Mouse (Mus musculus): ENCODE data around the gene Ghrh. TPM values are rescaled to one million over a fixed set of nuclear protein-coding genes. Genes with fewer than 3 reads are reported as not detected.
A peak's percentile ranks its signal among the peaks of the same experiment; 100 is the strongest.

Gene Ghrh
- polyA plus RNA-seq, 1 experiment = not detected

DNA sequence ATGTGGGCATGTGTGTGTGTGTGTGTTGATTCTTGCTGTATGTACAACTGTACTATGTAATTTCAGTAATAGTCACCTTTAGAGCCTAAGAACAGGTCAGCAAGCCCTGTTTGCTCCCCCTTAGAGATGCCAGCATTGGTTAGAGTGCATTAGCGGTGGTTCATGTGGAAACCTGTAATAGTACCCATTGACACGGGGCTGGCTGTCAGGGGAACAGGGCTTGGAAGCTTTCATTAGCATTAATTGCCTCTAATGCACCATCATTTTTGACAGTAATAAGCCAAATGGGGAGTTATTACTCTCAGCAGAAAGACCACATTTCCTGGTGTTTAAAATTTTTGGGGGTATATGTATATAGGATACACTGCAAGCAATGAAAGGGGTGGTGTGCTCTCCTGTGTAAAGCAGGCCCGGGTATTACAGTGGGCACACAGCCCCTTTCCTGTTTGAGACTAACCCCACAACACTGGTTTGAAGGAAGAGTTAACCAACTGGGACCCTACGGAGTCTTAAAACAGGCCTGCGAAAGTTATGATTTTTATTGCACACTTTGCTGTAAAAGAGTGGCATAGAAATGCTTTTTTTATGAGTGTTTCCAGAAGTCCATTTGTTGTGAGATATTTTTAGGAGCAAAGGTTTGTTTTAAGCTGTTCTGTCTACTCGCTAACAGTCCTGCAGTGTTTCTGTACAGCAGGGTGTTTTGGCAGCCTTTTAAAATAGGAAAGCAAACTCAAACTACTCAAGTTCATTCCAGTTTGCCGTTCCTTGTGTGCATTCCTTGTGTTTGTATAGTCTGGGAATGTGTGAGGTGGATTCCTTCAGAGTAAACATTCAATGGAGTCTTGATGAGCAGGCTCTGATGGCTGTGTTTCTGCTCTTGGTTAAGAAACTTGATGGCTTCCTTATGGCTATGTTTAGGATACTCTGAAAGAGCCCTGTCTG is 40.9 kb downstream of the Ghrh start:
- Histone ChIP-seq H3K27ac (ENCODE audit: insufficient read depth, low read depth, low read length) (no peak overlapping the region), H3K4me1 (ENCODE audit: control insufficient read depth, insufficient read depth, low read length) (peaks cover 3% of the 10 kb centered on the region; the same call in 1 of the 2 replicates), H3K4me3 (ENCODE audit: insufficient read depth, low read depth, low read length) (no peak overlapping the region)
- TF ChIP-seq CTCF (IDR thresholded peaks at IDR 0.05; ENCODE audit: insufficient read depth, low read depth, low read length) = no peak
- TF ChIP-seq POLR2A (IDR thresholded peaks at IDR 0.05; ENCODE audit: insufficient read depth, low read depth, low read length) = no peak
- WGBS = 48% methylated on average over 7 of the region's 7 CpGs

GRCm38 (mm10) chr2:157303096-157303495 is 44.2 kb downstream of the Ghrh start:
- H3K4me3 ChIP-seq (ENCODE audit: insufficient read depth, low read depth, low read length) = no peak overlapping the region
- WGBS = 45% methylated on average over 9 of the region's 9 CpGs
- peaks cover 3% of the 10 kb centered on the region; the same call in 1 of the 2 replicates for H3K4me1 ChIP-seq (ENCODE audit: control insufficient read depth, insufficient read depth, low read length)
- H3K27ac ChIP-seq (ENCODE audit: insufficient read depth, low read depth, low read length) = no peak overlapping the region
- TF ChIP-seq CTCF (IDR thresholded peaks at IDR 0.05; ENCODE audit: insufficient read depth, low read depth, low read length) (no peak), POLR2A (IDR thresholded peaks at IDR 0.05; ENCODE audit: insufficient read depth, low read depth, low read length) (no peak)

DNA sequence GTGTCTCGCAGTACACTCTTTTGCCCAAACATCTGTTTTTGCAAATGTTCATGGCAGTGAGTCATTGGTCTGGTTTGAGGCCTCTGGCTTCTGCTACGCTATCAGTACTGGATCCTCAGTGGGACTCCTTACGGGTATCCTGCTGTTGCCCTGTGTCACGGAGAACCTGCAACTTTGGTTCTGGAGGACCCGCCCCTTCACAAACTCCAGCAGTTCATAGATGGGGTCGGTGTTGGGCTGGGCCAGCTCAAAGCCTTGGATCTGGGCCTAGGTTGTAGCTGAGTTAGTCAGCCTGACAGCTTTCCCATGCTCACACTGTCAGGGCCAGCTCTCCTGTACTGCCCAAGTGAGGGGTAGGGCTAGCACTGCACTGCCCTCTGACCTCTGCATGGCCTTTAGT is 47.3 kb downstream of the Ghrh start:
- Histone ChIP-seq H3K4me1 (ENCODE audit: control insufficient read depth, insufficient read depth, low read length) (peaks cover 3% of the 10 kb centered on the region; the same call in 1 of the 2 replicates), H3K4me3 (ENCODE audit: insufficient read depth, low read depth, low read length) (no peak overlapping the region), H3K27ac (ENCODE audit: insufficient read depth, low read depth, low read length) (no peak overlapping the region)
- TF ChIP-seq POLR2A (IDR thresholded peaks at IDR 0.05; ENCODE audit: insufficient read depth, low read depth, low read length) (no peak), CTCF (IDR thresholded peaks at IDR 0.05; ENCODE audit: insufficient read depth, low read depth, low read length) (no peak)
- WGBS = 84% methylated on average over 6 of the region's 6 CpGs

- H3K4me1 ChIP-seq (ENCODE audit: control insufficient read depth, insufficient read depth, low read length) = no peaks in the 10 kb centered on the region; the same call in 1 of the 2 replicates
- no peak overlapping the region for H3K27ac ChIP-seq (ENCODE audit: insufficient read depth, low read depth, low read length)
- no peak overlapping the region for H3K4me3 ChIP-seq (ENCODE audit: insufficient read depth, low read depth, low read length)
- WGBS = 64% methylated on average over 7 of the region's 7 CpGs
- TF ChIP-seq POLR2A (IDR thresholded peaks at IDR 0.05; ENCODE audit: insufficient read depth, low read depth, low read length) (no peak), CTCF (IDR thresholded peaks at IDR 0.05; ENCODE audit: insufficient read depth, low read depth, low read length) (no peak)
Measured at GRCm38 (mm10) chr2:157296105-157296689, 51.1 kb downstream of the Ghrh start.

DNA sequence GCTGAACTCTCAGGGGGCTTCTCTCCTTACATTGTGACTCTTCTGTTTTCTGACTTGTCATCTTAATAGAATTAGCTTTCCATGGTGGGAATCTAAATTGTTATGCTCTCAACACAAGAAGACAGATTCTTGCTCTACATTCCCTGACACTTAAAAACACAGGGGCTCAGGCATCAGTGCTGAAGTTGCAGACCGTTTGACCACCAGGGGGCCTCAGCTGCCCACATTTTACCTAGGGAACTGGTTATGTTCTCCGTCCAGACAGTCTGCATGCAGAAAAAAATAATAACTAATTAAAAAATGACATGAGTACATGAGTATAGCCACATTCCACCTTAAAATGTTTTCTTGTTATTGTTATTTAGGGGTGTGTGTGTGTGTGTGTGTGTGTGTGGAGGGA is 55.2 kb downstream of the Ghrh start:
- H3K4me1 ChIP-seq (ENCODE audit: control insufficient read depth, insufficient read depth, low read length) = no peaks in the 10 kb centered on the region; the same call in 1 of the 2 replicates
- H3K27ac ChIP-seq (ENCODE audit: insufficient read depth, low read depth, low read length) = no peak overlapping the region
- TF ChIP-seq CTCF (IDR thresholded peaks at IDR 0.05; ENCODE audit: insufficient read depth, low read depth, low read length) = peak; percentile 41; the same call in 1 of the 2 replicates
- no peak for TF ChIP-seq POLR2A (IDR thresholded peaks at IDR 0.05; ENCODE audit: insufficient read depth, low read depth, low read length)
- no peak overlapping the region for H3K4me3 ChIP-seq (ENCODE audit: insufficient read depth, low read depth, low read length)
- 1% methylated on average over 2 of the region's 2 CpGs for WGBS

DNA sequence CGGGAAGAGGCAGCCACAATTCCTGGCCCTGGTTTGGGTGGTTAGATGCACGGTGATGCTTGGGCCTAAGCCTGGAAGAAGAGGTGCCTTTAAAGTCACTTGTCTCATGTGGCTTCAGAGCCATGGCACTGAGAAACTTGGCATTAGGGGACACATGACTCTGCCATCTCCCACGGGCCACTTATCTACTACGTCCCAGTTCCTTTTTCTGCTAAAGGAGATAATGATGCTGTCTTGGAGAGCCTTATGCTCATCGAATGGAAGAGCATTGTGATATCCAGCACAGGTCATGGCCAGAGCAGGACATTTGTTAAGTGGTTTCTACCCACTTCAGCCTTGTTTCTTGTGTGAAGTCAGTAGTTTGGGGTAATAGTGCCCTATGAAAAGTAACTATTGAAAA is 58.3 kb downstream of the Ghrh start:
- TF ChIP-seq CTCF (IDR thresholded peaks at IDR 0.05; ENCODE audit: insufficient read depth, low read depth, low read length) (no peak), POLR2A (IDR thresholded peaks at IDR 0.05; ENCODE audit: insufficient read depth, low read depth, low read length) (no peak)
- Histone ChIP-seq H3K4me3 (ENCODE audit: insufficient read depth, low read depth, low read length) (no peak overlapping the region), H3K4me1 (ENCODE audit: control insufficient read depth, insufficient read depth, low read length) (no peaks in the 10 kb centered on the region), H3K27ac (ENCODE audit: insufficient read depth, low read depth, low read length) (no peak overlapping the region)
- 86% methylated on average over 5 of the region's 5 CpGs for WGBS

DNA sequence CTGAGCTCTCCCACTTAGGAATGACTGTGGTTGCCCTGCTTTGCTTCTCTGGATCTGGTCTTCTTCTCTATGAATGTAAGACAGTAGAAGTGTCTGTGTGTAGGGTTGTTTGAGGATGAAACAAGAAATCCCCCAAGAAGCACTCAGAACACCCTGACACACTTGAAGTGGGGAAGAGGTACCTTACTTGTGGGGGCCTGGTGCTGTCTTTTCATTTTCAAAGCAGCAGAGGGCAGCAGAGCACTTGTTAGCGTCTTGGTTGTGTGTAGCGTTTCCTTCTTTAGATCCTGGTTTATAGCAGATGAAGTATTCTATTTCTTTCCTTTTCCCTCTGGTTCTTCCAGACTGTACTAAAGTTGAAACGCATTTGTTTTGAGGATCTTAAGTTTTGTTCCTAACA is 59.8 kb downstream of the Ghrh start:
- TF ChIP-seq CTCF (IDR thresholded peaks at IDR 0.05; ENCODE audit: insufficient read depth, low read depth, low read length) (no peak), POLR2A (IDR thresholded peaks at IDR 0.05; ENCODE audit: insufficient read depth, low read depth, low read length) (no peak)
- Histone ChIP-seq H3K27ac (ENCODE audit: insufficient read depth, low read depth, low read length) (no peak overlapping the region), H3K4me1 (ENCODE audit: control insufficient read depth, insufficient read depth, low read length) (no peaks in the 10 kb centered on the region; the same call in 1 of the 2 replicates), H3K4me3 (ENCODE audit: insufficient read depth, low read depth, low read length) (no peak overlapping the region)
- WGBS = 5% methylated on average over 3 of the region's 3 CpGs

GRCm38 (mm10) chr2:157283321-157283720 is 64.0 kb downstream of the Ghrh start:
- TF ChIP-seq POLR2A (IDR thresholded peaks at IDR 0.05; ENCODE audit: insufficient read depth, low read depth, low read length) (no peak), CTCF (IDR thresholded peaks at IDR 0.05; ENCODE audit: insufficient read depth, low read depth, low read length) (no peak)

More at GRCm38 (mm10) chr2:157283321-157283720, 64.0 kb downstream of the Ghrh start:
- Histone ChIP-seq H3K27ac (ENCODE audit: insufficient read depth, low read depth, low read length) (no peak overlapping the region), H3K4me3 (ENCODE audit: insufficient read depth, low read depth, low read length) (no peak overlapping the region), H3K4me1 (ENCODE audit: control insufficient read depth, insufficient read depth, low read length) (no peaks in the 10 kb centered on the region; the same call in 1 of the 2 replicates)
- WGBS = 86% methylated on average over 6 of the region's 6 CpGs

Other genes with a start within 250 kb of the Ghrh start
- gene Samhd1, start 212.2 kb downstream of the Ghrh start, polyA plus RNA-seq (2012; ENCODE audit: insufficient read depth, insufficient read length, low replicate concordance, missing spikeins) = not detected in 2 replicates
- gene Rbl1, start 143.0 kb downstream of the Ghrh start, polyA plus RNA-seq (2012; ENCODE audit: insufficient read depth, insufficient read length, low replicate concordance, missing spikeins) = not detected in 2 replicates
- not detected in 2 replicates for gene Rpn2, start 68.5 kb downstream of the Ghrh start, polyA plus RNA-seq (2012; ENCODE audit: insufficient read depth, insufficient read length, low replicate concordance, missing spikeins)
- not detected in 2 replicates for gene Mroh8, start 68.0 kb downstream of the Ghrh start, polyA plus RNA-seq (2012; ENCODE audit: insufficient read depth, insufficient read length, low replicate concordance, missing spikeins)
- not detected in 2 replicates for gene Manbal, start 20.1 kb upstream of the Ghrh start, polyA plus RNA-seq (2012; ENCODE audit: insufficient read depth, insufficient read length, low replicate concordance, missing spikeins)
- not detected in 2 replicates for gene Src, start 70.9 kb upstream of the Ghrh start, polyA plus RNA-seq (2012; ENCODE audit: insufficient read depth, insufficient read length, low replicate concordance, missing spikeins)
- not detected in 2 replicates for gene Nnat, start 212.6 kb upstream of the Ghrh start, polyA plus RNA-seq (2012; ENCODE audit: insufficient read depth, insufficient read length, low replicate concordance, missing spikeins)
- gene Blcap, start 223.8 kb upstream of the Ghrh start, polyA plus RNA-seq (2012; ENCODE audit: insufficient read depth, insufficient read length, low replicate concordance, missing spikeins) = not detected in 2 replicates